Mouse (Mus musculus): Measurements from ENCODE around the gene Gm3043. TPM values are rescaled to one million over a fixed set of nuclear protein-coding genes. Genes with fewer than 3 reads are reported as not detected.

The Gm3043 gene
- polyA plus RNA-seq (2017; shearing (Covaris generic)) = not detected

DNA sequence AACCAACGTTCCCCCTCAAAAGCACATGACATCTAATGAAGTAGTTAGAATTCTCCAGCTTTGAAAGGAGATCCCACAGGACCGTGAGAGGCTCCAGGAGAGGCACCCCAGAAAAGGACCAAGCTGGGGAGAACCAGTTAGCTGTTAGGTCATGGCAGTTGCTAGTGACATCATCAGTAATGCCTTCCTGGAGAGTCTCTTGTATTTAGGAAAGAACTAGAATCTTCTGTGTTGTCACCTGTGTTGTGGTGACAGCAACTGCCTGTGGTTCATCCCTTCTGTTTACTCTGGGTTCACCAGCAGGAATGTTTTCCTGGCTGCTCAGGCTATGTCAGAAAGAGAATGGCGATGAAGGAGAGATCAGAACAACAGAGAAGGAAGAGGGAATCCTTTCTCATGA lies at the start of gene Gm3043:
TSS of gene Gm3043 (plus strand) at position 301 of the 400 bp plus-strand sequence.

DNA sequence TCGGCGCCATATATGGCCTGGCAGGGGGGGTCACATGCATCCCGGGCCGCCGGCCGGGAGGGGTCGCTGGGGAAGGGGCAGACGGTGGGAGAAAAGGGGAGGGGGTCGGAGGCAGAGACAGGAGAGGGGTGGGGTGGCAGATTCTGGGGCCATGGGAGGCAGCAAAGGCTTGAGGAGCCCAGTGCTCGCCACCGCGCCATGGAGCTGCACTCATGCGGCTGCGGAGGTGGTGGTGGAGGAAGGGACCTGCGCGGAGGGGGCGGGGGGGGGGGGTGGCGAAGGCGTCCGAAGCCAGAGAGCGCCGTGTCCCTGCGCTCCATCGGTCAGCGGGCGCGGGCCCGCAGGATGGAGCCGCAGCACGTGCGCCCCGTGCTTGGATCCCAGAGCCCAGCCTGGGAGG lies 36.9 kb upstream of the Gm3043 start, which contains the start of gene Gm3020:
TSS of gene Gm3020 (plus strand) at position 301 of the 400 bp plus-strand sequence.

Other genes starting within 250 kb of the Gm3043 start
- gene Gm10408, start 239.4 kb upstream of the Gm3043 start, polyA plus RNA-seq (2017; shearing (Covaris generic)) = not detected
- gene Gm3012, start 54.3 kb upstream of the Gm3043 start, polyA plus RNA-seq (2017; shearing (Covaris generic)) = not detected
- gene Gm3020, start 36.8 kb upstream of the Gm3043 start, polyA plus RNA-seq (2017; shearing (Covaris generic)) = 6.4 TPM
- 0.76 TPM for gene Gm3002, start 121.3 kb downstream of the Gm3043 start, polyA plus RNA-seq (2017; shearing (Covaris generic))
- not detected for gene Gm3033, start 157.5 kb downstream of the Gm3043 start, polyA plus RNA-seq (2017; shearing (Covaris generic))
- gene Gm2916, start 195.4 kb downstream of the Gm3043 start, polyA plus RNA-seq (2017; shearing (Covaris generic)) = 0.27 TPM
- not detected for gene Gm3029, start 243.0 kb downstream of the Gm3043 start, polyA plus RNA-seq (2017; shearing (Covaris generic))

All from activated CD4-positive, CD25-positive, alpha-beta regulatory T cell, adult 9 weeks (primary cell).